Mouse (Mus musculus): Measurements from ENCODE around the gene Adcy7. TPM values are rescaled to one million over a fixed set of nuclear protein-coding genes. Genes with fewer than 3 reads are reported as not detected.

Gene Adcy7
- polyA plus RNA-seq, 2 experiments, result 7.3 to 7.9 TPM

DNA sequence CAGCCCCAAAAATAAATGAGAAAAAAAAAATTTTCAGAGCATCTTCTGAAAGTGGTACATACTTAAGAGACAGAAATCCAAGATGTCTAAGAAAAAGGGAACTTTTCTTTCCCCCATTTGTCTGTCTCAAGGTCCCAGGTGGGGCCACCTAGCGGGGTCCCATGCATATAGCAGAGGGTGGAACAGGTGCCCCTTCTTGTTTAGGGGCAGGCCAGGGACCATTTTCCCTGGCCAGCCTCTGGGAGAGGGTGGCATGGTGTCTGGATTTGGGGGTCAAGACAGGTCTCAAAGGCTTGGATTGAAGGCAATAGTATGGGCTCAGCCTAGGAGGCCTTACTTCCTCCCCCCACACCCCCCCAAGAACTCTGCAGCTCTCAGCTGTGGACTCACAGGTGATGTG, 17.7 kb downstream of the Adcy7 start:
- H3K4me2 ChIP-seq (replicated peaks; ENCODE audit: low read depth, low read length, severe bottlenecking), result no peak overlapping the region
- whole genome bisulfite sequencing, result 74% methylated on average over 1 of the region's 1 CpGs
- H3K9me3 ChIP-seq (ENCODE audit: control insufficient read depth, low read length), result no peaks in the 10 kb centered on the region
- H3K9ac ChIP-seq (ENCODE audit: low read depth, low read length, severe bottlenecking), result no peak overlapping the region
- no peaks in the 10 kb centered on the region for H3K27me3 ChIP-seq (ENCODE audit: control insufficient read depth, insufficient read depth, low read length)
- H3K36me3 ChIP-seq (ENCODE audit: control insufficient read depth, insufficient read depth, low read length), result no peaks in the 10 kb centered on the region
- peaks cover 15% of the 10 kb centered on the region for H3K4me1 ChIP-seq (ENCODE audit: control insufficient read depth, insufficient read depth, low read length)
- no peak overlapping the region for H3K4me3 ChIP-seq (replicated peaks; ENCODE audit: low read length)
- ATAC-seq (ENCODE audit: low FRiP score, low read depth) (no peak), DNase-seq (ENCODE audit: low spot score) (no peak)
- no peak overlapping the region for H3K27ac ChIP-seq (replicated peaks; ENCODE audit: low read depth, low read length)
- TF ChIP-seq POLR2A (IDR thresholded peaks at IDR 0.05; ENCODE audit: borderline replicate concordance, extremely low read depth, insufficient read depth, insufficient read length), result no peak

- no peaks in the 10 kb centered on the region for H3K27me3 ChIP-seq (ENCODE audit: control insufficient read depth, insufficient read depth, low read length)
- DNase-seq (ENCODE audit: low spot score) (no peak), ATAC-seq (ENCODE audit: low FRiP score, low read depth) (no peak)
- 76% methylated on average over 13 of the region's 13 CpGs for WGBS
- H3K27ac ChIP-seq (replicated peaks; ENCODE audit: low read depth, low read length), result no peak overlapping the region
- H3K9me3 ChIP-seq (ENCODE audit: control insufficient read depth, low read length), result no peaks in the 10 kb centered on the region
- TF ChIP-seq POLR2A (IDR thresholded peaks at IDR 0.05; ENCODE audit: borderline replicate concordance, extremely low read depth, insufficient read depth, insufficient read length), result no peak
- H3K4me3 ChIP-seq (replicated peaks; ENCODE audit: low read length), result no peak overlapping the region
- H3K9ac ChIP-seq (ENCODE audit: low read depth, low read length, severe bottlenecking), result no peak overlapping the region
- H3K4me1 ChIP-seq (ENCODE audit: control insufficient read depth, insufficient read depth, low read length), result peaks cover 15% of the 10 kb centered on the region
- no peak overlapping the region for H3K4me2 ChIP-seq (replicated peaks; ENCODE audit: low read depth, low read length, severe bottlenecking)
- H3K36me3 ChIP-seq (ENCODE audit: control insufficient read depth, insufficient read depth, low read length), result no peaks in the 10 kb centered on the region
These were observed 18.4 kb downstream of the Adcy7 start for GRCm38 (mm10) chr8:88290326-88291304.

DNA sequence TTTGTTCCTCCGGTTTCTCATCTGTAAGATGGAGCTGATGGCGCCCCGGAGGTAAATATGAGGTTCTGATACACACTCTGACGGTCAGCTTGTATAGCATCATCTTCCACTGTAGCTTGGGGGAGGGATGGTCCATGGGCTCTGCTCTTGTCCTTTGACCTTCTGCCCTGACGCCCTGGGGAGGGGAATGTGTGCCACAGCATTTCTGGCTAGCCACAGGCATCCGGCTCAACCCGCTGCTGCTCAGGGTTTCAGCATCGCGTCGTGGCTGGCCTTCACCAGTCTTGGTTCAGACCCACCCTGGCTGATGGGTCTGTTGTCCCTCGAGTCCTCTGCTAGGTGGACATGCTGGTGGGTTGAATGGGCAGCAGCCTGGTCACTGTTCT, 19.1 kb downstream of the Adcy7 start:
- Histone ChIP-seq H3K9ac (ENCODE audit: low read depth, low read length, severe bottlenecking) (no peak overlapping the region), H3K4me3 (replicated peaks; ENCODE audit: low read length) (no peak overlapping the region), H3K4me1 (ENCODE audit: control insufficient read depth, insufficient read depth, low read length) (peaks cover 15% of the 10 kb centered on the region), H3K27me3 (ENCODE audit: control insufficient read depth, insufficient read depth, low read length) (no peaks in the 10 kb centered on the region), H3K9me3 (ENCODE audit: control insufficient read depth, low read length) (no peaks in the 10 kb centered on the region), H3K36me3 (ENCODE audit: control insufficient read depth, insufficient read depth, low read length) (no peaks in the 10 kb centered on the region), H3K4me2 (replicated peaks; ENCODE audit: low read depth, low read length, severe bottlenecking) (no peak overlapping the region), H3K27ac (replicated peaks; ENCODE audit: low read depth, low read length) (no peak overlapping the region)
- ATAC-seq (ENCODE audit: low FRiP score, low read depth) (no peak), DNase-seq (ENCODE audit: low spot score) (no peak)
- 86% methylated on average over 11 of the region's 11 CpGs for WGBS
- TF ChIP-seq POLR2A (IDR thresholded peaks at IDR 0.05; ENCODE audit: borderline replicate concordance, extremely low read depth, insufficient read depth, insufficient read length), result no peak

DNA sequence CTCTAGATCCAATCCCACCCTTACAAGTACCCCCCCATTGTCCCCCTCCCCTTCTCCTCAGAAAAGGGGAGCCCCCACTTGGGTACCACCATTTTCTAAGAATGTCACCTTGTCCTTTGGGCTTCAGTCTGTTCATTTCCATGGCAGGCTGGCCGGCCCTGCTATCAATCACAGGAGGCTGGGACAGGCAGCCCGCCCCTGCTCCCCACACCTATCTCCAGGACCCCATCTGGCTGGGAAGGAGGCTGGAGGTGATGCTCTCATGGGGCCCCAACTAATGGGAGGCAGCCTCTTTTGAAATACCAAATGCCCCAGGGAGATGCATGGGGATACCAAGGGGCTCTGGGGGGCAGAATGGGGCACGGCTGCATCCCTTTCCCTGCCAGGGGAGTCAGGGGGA, 20.7 kb downstream of the Adcy7 start:
- Histone ChIP-seq H3K9me3 (ENCODE audit: control insufficient read depth, low read length) (no peaks in the 10 kb centered on the region), H3K9ac (ENCODE audit: low read depth, low read length, severe bottlenecking) (no peak overlapping the region), H3K36me3 (ENCODE audit: control insufficient read depth, insufficient read depth, low read length) (no peaks in the 10 kb centered on the region), H3K27ac (replicated peaks; ENCODE audit: low read depth, low read length) (no peak overlapping the region), H3K27me3 (ENCODE audit: control insufficient read depth, insufficient read depth, low read length) (no peaks in the 10 kb centered on the region), H3K4me3 (replicated peaks; ENCODE audit: low read length) (no peak overlapping the region), H3K4me1 (ENCODE audit: control insufficient read depth, insufficient read depth, low read length) (peaks cover 12% of the 10 kb centered on the region), H3K4me2 (replicated peaks; ENCODE audit: low read depth, low read length, severe bottlenecking) (no peak overlapping the region)
- WGBS, result 87% methylated on average over 3 of the region's 3 CpGs
- no peak for ATAC-seq (ENCODE audit: low FRiP score, low read depth)
- no peak for TF ChIP-seq POLR2A (IDR thresholded peaks at IDR 0.05; ENCODE audit: borderline replicate concordance, extremely low read depth, insufficient read depth, insufficient read length)
- no peak for DNase-seq (ENCODE audit: low spot score)

GRCm38 (mm10) chr8:88293590-88294356, 21.6 kb downstream of the Adcy7 start:
- Histone ChIP-seq H3K9ac (ENCODE audit: low read depth, low read length, severe bottlenecking) (no peak overlapping the region), H3K4me2 (replicated peaks; ENCODE audit: low read depth, low read length, severe bottlenecking) (no peak overlapping the region), H3K27me3 (ENCODE audit: control insufficient read depth, insufficient read depth, low read length) (no peaks in the 10 kb centered on the region), H3K36me3 (ENCODE audit: control insufficient read depth, insufficient read depth, low read length) (no peaks in the 10 kb centered on the region), H3K9me3 (ENCODE audit: control insufficient read depth, low read length) (no peaks in the 10 kb centered on the region), H3K27ac (replicated peaks; ENCODE audit: low read depth, low read length) (no peak overlapping the region), H3K4me1 (ENCODE audit: control insufficient read depth, insufficient read depth, low read length) (peaks cover 4% of the 10 kb centered on the region; the same call in 1 of the 2 replicates), H3K4me3 (replicated peaks; ENCODE audit: low read length) (no peak overlapping the region)
- DNase-seq (ENCODE audit: low spot score) (no peak), ATAC-seq (ENCODE audit: low FRiP score, low read depth) (no peak)
- no peak for TF ChIP-seq POLR2A (IDR thresholded peaks at IDR 0.05; ENCODE audit: borderline replicate concordance, extremely low read depth, insufficient read depth, insufficient read length)
- 82% methylated on average over 9 of the region's 9 CpGs for WGBS

All from limb, embryonic 14.5 days (tissue).